Mouse (Mus musculus): ENCODE measurements around the gene Pax6.

DNA sequence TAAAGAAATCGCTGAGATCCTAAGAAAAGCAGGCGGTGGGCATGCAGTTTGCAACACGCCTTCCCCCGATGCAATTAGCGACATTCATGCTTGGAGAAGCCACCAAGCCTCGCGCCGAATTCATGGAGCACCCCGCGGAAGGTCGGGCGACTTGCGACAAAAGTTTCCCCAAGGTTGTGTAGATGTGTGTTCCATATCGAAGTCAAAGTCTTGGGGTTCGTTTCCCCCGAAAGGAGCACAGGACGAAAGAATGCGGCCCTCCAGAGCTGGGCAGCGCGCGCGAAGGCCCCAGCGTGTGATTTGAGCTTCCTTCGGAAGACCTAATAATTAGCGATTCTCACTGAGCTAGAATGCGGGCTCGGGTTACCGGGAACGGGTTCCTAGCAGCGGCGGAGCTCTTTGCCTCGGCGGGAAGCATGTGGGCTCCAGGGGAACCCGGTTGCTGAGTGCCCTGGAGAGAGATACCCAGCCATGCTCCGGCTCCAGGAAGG, 716 bp downstream of the Pax6 start:
- TF ChIP-seq CTCF (IDR thresholded peaks at IDR 0.05; ENCODE audit: extremely low read depth, insufficient read depth, insufficient read length, insufficient replicate concordance) (no peak), POLR2A (IDR thresholded peaks at IDR 0.05; ENCODE audit: low read depth, low read length) (no peak)

Data from spleen, adult 2 months (tissue).